Mouse (Mus musculus) induced T-regulatory cell, adult 2 months (primary cell): ENCODE measurements around the gene Ttf1.

Experiments
- DNase-seq: peaks from one replicate; pipeline ENCODE4 v3.0.0-alpha.2; 2012; ENCODE audit warnings: low read depth

Ttf1 gene

GRCm38 (mm10) chr2:29130118-29130899 is 70.2 kb downstream of the Ttf1 start:
- DNase-seq: peak; percentile 50

- DNase-seq: no peak
Observed at GRCm38 (mm10) chr2:29135161-29135560, 75.1 kb downstream of the Ttf1 start.
